Mouse (Mus musculus): ENCODE data around the gene Uba3. TPM values are rescaled to one million over a fixed set of nuclear protein-coding genes. Genes with fewer than 3 reads are reported as not detected.

Gene Uba3
- polyA plus RNA-seq, 1 experiment from 2014 or later = 96.6 TPM

- Histone ChIP-seq H3K4me1 (replicated peaks) (peaks cover 18% of the 10 kb centered on the region), H3K4me3 (replicated peaks) (no peak overlapping the region), H3K36me3 (peaks cover 18% of the 10 kb centered on the region; the same call in 1 of the 2 replicates), H3K27me3 (peaks cover 17% of the 10 kb centered on the region), H3K9ac (replicated peaks) (no peak overlapping the region), H3K27ac (no peak overlapping the region), H3K9me3 (no peaks in the 10 kb centered on the region), H3K4me2 (no peak overlapping the region)
- 58% methylated on average over 1 of the region's 1 CpGs for WGBS
- ATAC-seq (ENCODE audit: insufficient number of reproducible peaks, insufficient read depth, low FRiP score, low TSS enrichment, low read depth) = no peak
Observed at GRCm38 (mm10) chr6:97226083-97226491, 20.6 kb upstream of the Uba3 start.

- peaks cover 7% of the 10 kb centered on the region; the same call in 1 of the 2 replicates for H3K36me3 ChIP-seq
- H3K4me1 ChIP-seq (replicated peaks) = peaks cover 19% of the 10 kb centered on the region
- no peak overlapping the region for H3K4me3 ChIP-seq (replicated peaks)
- WGBS = 95% methylated on average over 8 of the region's 8 CpGs
- no peak overlapping the region for H3K4me2 ChIP-seq
- peaks cover 13% of the 10 kb centered on the region; the same call in 1 of the 2 replicates for H3K27me3 ChIP-seq
- H3K27ac ChIP-seq = no peak overlapping the region
- ATAC-seq (ENCODE audit: insufficient number of reproducible peaks, insufficient read depth, low FRiP score, low TSS enrichment, low read depth) = no peak
- no peaks in the 10 kb centered on the region for H3K9me3 ChIP-seq
- no peak overlapping the region for H3K9ac ChIP-seq (replicated peaks)
Observed at GRCm38 (mm10) chr6:97224505-97224904, 19.1 kb upstream of the Uba3 start.

- no peak for ATAC-seq (ENCODE audit: insufficient number of reproducible peaks, insufficient read depth, low FRiP score, low TSS enrichment, low read depth)
- Histone ChIP-seq H3K4me3 (replicated peaks) (no peak overlapping the region), H3K27ac (peak overlapping the region; percentile 68), H3K27me3 (0 out of 2 replicates have a peak, but pooled peaks cover 10% of the 10 kb centered on the region), H3K9ac (replicated peaks) (no peak overlapping the region), H3K36me3 (0 out of 2 replicates have a peak, but pooled peaks cover 3% of the 10 kb centered on the region), H3K9me3 (no peaks in the 10 kb centered on the region), H3K4me2 (no peak overlapping the region), H3K4me1 (replicated peaks) (peaks cover 19% of the 10 kb centered on the region)
- 81% methylated on average over 4 of the region's 4 CpGs for WGBS
Observed at GRCm38 (mm10) chr6:97223566-97223965, 18.1 kb upstream of the Uba3 start.

- no peaks in the 10 kb centered on the region for H3K9me3 ChIP-seq
- peaks cover 19% of the 10 kb centered on the region for H3K4me1 ChIP-seq (replicated peaks)
- no peak overlapping the region for H3K4me3 ChIP-seq (replicated peaks)
- 63% methylated on average over 5 of the region's 5 CpGs for WGBS
- no peak for ATAC-seq (ENCODE audit: insufficient number of reproducible peaks, insufficient read depth, low FRiP score, low TSS enrichment, low read depth)
- no peak overlapping the region for H3K9ac ChIP-seq (replicated peaks)
- H3K36me3 ChIP-seq = 0 out of 2 replicates have a peak, but pooled peaks cover 3% of the 10 kb centered on the region
- H3K4me2 ChIP-seq = 0 out of 2 replicates have a peak overlapping the region, but pooled peaks have one; percentile 6
- H3K27me3 ChIP-seq = 0 out of 2 replicates have a peak, but pooled peaks cover 10% of the 10 kb centered on the region
- H3K27ac ChIP-seq = 0 out of 2 replicates have a peak overlapping the region, but pooled peaks have one; percentile 23
Observed at GRCm38 (mm10) chr6:97222931-97223467, 17.6 kb upstream of the Uba3 start.

- no peak overlapping the region for H3K4me2 ChIP-seq
- ATAC-seq (ENCODE audit: insufficient number of reproducible peaks, insufficient read depth, low FRiP score, low TSS enrichment, low read depth) = no peak
- H3K4me1 ChIP-seq (replicated peaks) = peaks cover 19% of the 10 kb centered on the region
- H3K9me3 ChIP-seq = no peaks in the 10 kb centered on the region
- no peak overlapping the region for H3K9ac ChIP-seq (replicated peaks)
- WGBS = 64% methylated on average over 6 of the region's 6 CpGs
- H3K4me3 ChIP-seq (replicated peaks) = no peak overlapping the region
- H3K27ac ChIP-seq = 0 out of 2 replicates have a peak overlapping the region, but pooled peaks have one; percentile 59
- 0 out of 2 replicates have a peak, but pooled peaks cover 3% of the 10 kb centered on the region for H3K36me3 ChIP-seq
- 0 out of 2 replicates have a peak, but pooled peaks cover 10% of the 10 kb centered on the region for H3K27me3 ChIP-seq
Observed at GRCm38 (mm10) chr6:97222321-97222720, 16.9 kb upstream of the Uba3 start.

- Histone ChIP-seq H3K4me2 (no peak overlapping the region), H3K27ac (peak overlapping the region; percentile 59; the same call in 1 of the 2 replicates), H3K27me3 (0 out of 2 replicates have a peak, but pooled peaks cover 9% of the 10 kb centered on the region), H3K36me3 (no peaks in the 10 kb centered on the region), H3K9ac (replicated peaks) (no peak overlapping the region), H3K4me3 (replicated peaks) (no peak overlapping the region), H3K4me1 (replicated peaks) (peaks cover 19% of the 10 kb centered on the region), H3K9me3 (no peaks in the 10 kb centered on the region)
- no peak for ATAC-seq (ENCODE audit: insufficient number of reproducible peaks, insufficient read depth, low FRiP score, low TSS enrichment, low read depth)
- WGBS = 61% methylated on average over 15 of the region's 15 CpGs
Observed at GRCm38 (mm10) chr6:97221205-97222025, 16.0 kb upstream of the Uba3 start.

- Histone ChIP-seq H3K4me3 (replicated peaks) (no peak overlapping the region), H3K9ac (replicated peaks) (no peak overlapping the region), H3K27me3 (0 out of 2 replicates have a peak, but pooled peaks cover 3% of the 10 kb centered on the region), H3K4me2 (no peak overlapping the region), H3K4me1 (replicated peaks) (peaks cover 19% of the 10 kb centered on the region), H3K36me3 (no peaks in the 10 kb centered on the region), H3K9me3 (no peaks in the 10 kb centered on the region), H3K27ac (no peak overlapping the region)
- WGBS = 96% methylated on average over 2 of the region's 5 CpGs
- ATAC-seq (ENCODE audit: insufficient number of reproducible peaks, insufficient read depth, low FRiP score, low TSS enrichment, low read depth) = no peak
Observed at GRCm38 (mm10) chr6:97220672-97221071, 15.2 kb upstream of the Uba3 start.

- no peak overlapping the region for H3K4me3 ChIP-seq (replicated peaks)
- no peak overlapping the region for H3K9ac ChIP-seq (replicated peaks)
- H3K27ac ChIP-seq = no peak overlapping the region
- H3K36me3 ChIP-seq = peaks cover 5% of the 10 kb centered on the region; the same call in 1 of the 2 replicates
- peaks cover 9% of the 10 kb centered on the region for H3K4me1 ChIP-seq (replicated peaks)
- peaks cover 5% of the 10 kb centered on the region; the same call in 1 of the 2 replicates for H3K27me3 ChIP-seq
- WGBS = 68% methylated on average over 4 of the region's 4 CpGs
- H3K4me2 ChIP-seq = no peak overlapping the region
- ATAC-seq (ENCODE audit: insufficient number of reproducible peaks, insufficient read depth, low FRiP score, low TSS enrichment, low read depth) = no peak
- no peaks in the 10 kb centered on the region for H3K9me3 ChIP-seq
Observed at GRCm38 (mm10) chr6:97216154-97216821, 10.8 kb upstream of the Uba3 start.

- Histone ChIP-seq H3K4me2 (peak overlapping the region; percentile 81), H3K9ac (replicated peaks) (no peak overlapping the region), H3K9me3 (no peaks in the 10 kb centered on the region), H3K4me1 (replicated peaks) (peaks cover 7% of the 10 kb centered on the region; the same call in 1 of the 2 replicates), H3K27me3 (peaks cover 5% of the 10 kb centered on the region; the same call in 1 of the 2 replicates), H3K4me3 (replicated peaks) (peak overlapping the region; percentile 62), H3K27ac (no peak overlapping the region), H3K36me3 (peaks cover 5% of the 10 kb centered on the region; the same call in 1 of the 2 replicates)
- ATAC-seq (ENCODE audit: insufficient number of reproducible peaks, insufficient read depth, low FRiP score, low TSS enrichment, low read depth) = no peak
- WGBS = 82% methylated on average over 12 of the region's 12 CpGs
Observed at GRCm38 (mm10) chr6:97211981-97212380, 6.5 kb upstream of the Uba3 start.

- peaks cover 7% of the 10 kb centered on the region; the same call in 1 of the 2 replicates for H3K4me1 ChIP-seq (replicated peaks)
- 4% methylated on average over 22 of the region's 22 CpGs for WGBS
- ATAC-seq (ENCODE audit: insufficient number of reproducible peaks, insufficient read depth, low FRiP score, low TSS enrichment, low read depth) = peak; percentile 48; the same call in 1 of the 2 replicates
- no peak overlapping the region for H3K27ac ChIP-seq
- H3K27me3 ChIP-seq = peaks cover 5% of the 10 kb centered on the region; the same call in 1 of the 2 replicates
- peaks cover 5% of the 10 kb centered on the region; the same call in 1 of the 2 replicates for H3K36me3 ChIP-seq
- peak overlapping the region; percentile 81 for H3K4me2 ChIP-seq
- H3K9ac ChIP-seq (replicated peaks) = peak overlapping the region; percentile 69
- H3K4me3 ChIP-seq (replicated peaks) = peak overlapping the region; percentile 62
- H3K9me3 ChIP-seq = no peaks in the 10 kb centered on the region
Observed at GRCm38 (mm10) chr6:97210962-97211601, 5.6 kb upstream of the Uba3 start.
